Mouse (Mus musculus) neural tube, embryonic 14.5 days (tissue): ENCODE measurements around the gene Kcnk4. TPM values are rescaled to one million over a fixed set of nuclear protein-coding genes. Genes with fewer than 3 reads are reported as not detected.

ENCODE experiments used
- ATAC-seq: fragments of 200-750 bp; cut with Nextera tagmentation; 2 replicates; pipeline ENCODE4 v1.8.0; 2017; ENCODE audit warnings: low read depth, mild to moderate bottlenecking, moderate TSS enrichment, moderate library complexity
- H3K27ac ChIP-seq: fragments of 300-500 bp; sonication (generic); 2 replicates; pipeline ENCODE4 v1.5.1; 2014; ENCODE audit warnings: low read depth, mild to moderate bottlenecking, control low read depth, low read length, moderate library complexity, mixed read lengths
- H3K27me3 ChIP-seq: fragments of 300-500 bp; sonication (generic); 2 replicates; pipeline ENCODE4 v1.6.1; 2014; ENCODE audit warnings: low read length; ENCODE audit not compliant: control insufficient read depth, insufficient read depth
- H3K36me3 ChIP-seq: fragments of 300-500 bp; sonication (generic); 2 replicates; pipeline ENCODE4 v1.6.1; 2014; ENCODE audit warnings: low read length, mixed read lengths; ENCODE audit not compliant: control insufficient read depth, insufficient read depth
- H3K4me1 ChIP-seq: fragments of 300-500 bp; sonication (generic); 2 replicates; pipeline ENCODE4 v1.6.1; 2014; ENCODE audit warnings: low read length; ENCODE audit not compliant: control insufficient read depth, insufficient read depth
- H3K4me2 ChIP-seq: fragments of 300-500 bp; sonication (generic); 2 replicates; pipeline ENCODE4 v1.6.1; 2014; ENCODE audit warnings: mild to moderate bottlenecking, low read depth, low read length, control low read depth
- H3K4me3 ChIP-seq: fragments of 300-500 bp; sonication (generic); 2 replicates; pipeline ENCODE4 v1.5.1; 2014; ENCODE audit warnings: low read depth, low read length, control low read depth, mixed read lengths
- H3K9ac ChIP-seq: fragments of 300-500 bp; sonication (generic); replicated peaks from 2 replicates; pipeline ENCODE4 v1.6.1; 2014; ENCODE audit warnings: low read depth, mild to moderate bottlenecking, control low read depth, low read length, mixed read lengths
- H3K9me3 ChIP-seq: fragments of 300-500 bp; sonication (generic); 2 replicates; pipeline ENCODE4 v1.6.1; 2016; ENCODE audit warnings: low read length; ENCODE audit not compliant: control insufficient read depth
- WGBS: fragments of 180-500 bp; shearing (Covaris S2); extraction: QIAGEN DNeasy Blood & Tissue Kit; methylation state at CpG from one replicate; pipeline ENCODE4 v1.1.7; 2014; 5-methylcytosine and 5-hydroxymethylcytosine counted together
- microRNA-seq: library from miRNA; unstranded; fragments of <30 nt; microRNA quantifications from one replicate; pipeline ENCODE4, GENCODE M21; 2016
- polyA plus RNA-seq: library from polyadenylated mRNA; unstranded; fragments of >200 nt; fragmentation: Nextera tagmentation; extraction: Ambion mirVana; gene quantifications from 2 replicates; pipeline ENCODE4 v1.2.1, GENCODE M21; 2014

The Kcnk4 gene
- polyA plus RNA-seq, 1 experiment from 2014 or later: 9.9 TPM

DNA sequence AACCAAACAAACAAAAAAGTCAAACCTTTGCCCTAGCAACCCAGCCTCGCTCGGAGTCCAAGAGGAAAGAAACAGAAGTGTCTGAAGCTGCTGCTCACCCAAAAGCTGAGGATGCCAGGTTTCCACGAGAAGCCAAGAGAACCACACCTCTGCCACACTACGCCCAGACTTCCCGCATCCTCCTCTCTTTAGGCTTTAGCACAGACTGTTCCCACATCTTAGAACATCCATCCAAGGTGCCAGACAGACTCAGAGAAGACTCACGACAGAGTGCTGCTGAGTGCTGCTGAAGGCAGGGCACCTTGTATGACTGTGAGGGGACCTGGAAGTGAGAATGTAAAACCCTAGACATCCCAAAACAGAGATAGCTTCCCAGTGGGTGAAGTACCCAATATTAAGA, 58.5 kb downstream of the Kcnk4 start:
- peaks cover 3% of the 10 kb centered on the region; the same call in 1 of the 2 replicates for H3K9me3 ChIP-seq
- no peak overlapping the region for H3K4me2 ChIP-seq
- no peak overlapping the region for H3K9ac ChIP-seq
- ATAC-seq: no peak
- no peaks in the 10 kb centered on the region for H3K27me3 ChIP-seq
- no peak overlapping the region for H3K4me3 ChIP-seq
- no peaks in the 10 kb centered on the region for H3K4me1 ChIP-seq
- H3K36me3 ChIP-seq: no peaks in the 10 kb centered on the region
- 88% methylated on average over 6 of the region's 6 CpGs for WGBS
- no peak overlapping the region for H3K27ac ChIP-seq

- Histone ChIP-seq H3K4me2 (no peak overlapping the region), H3K9ac (no peak overlapping the region), H3K27me3 (no peaks in the 10 kb centered on the region), H3K9me3 (no peaks in the 10 kb centered on the region), H3K36me3 (no peaks in the 10 kb centered on the region), H3K4me3 (no peak overlapping the region), H3K4me1 (no peaks in the 10 kb centered on the region), H3K27ac (no peak overlapping the region)
- no peak for ATAC-seq
- 85% methylated on average over 1 of the region's 1 CpGs for WGBS
These were observed 60.1 kb downstream of the Kcnk4 start for GRCm38 (mm10) chr19:6874257-6874656.

Small RNA genes lying within 50 kb of the gene (microRNA-seq; reads per million reads assigned to microRNA genes)
- 0.85 reads per million for gene Mir6990

Other genes starting within 250 kb of the Kcnk4 start
- gene Rps6ka4, start 93.9 kb downstream of the Kcnk4 start, polyA plus RNA-seq: 9.6 and 10.4 TPM in 2 replicates
- gene Ccdc88b, start 76.3 kb downstream of the Kcnk4 start, polyA plus RNA-seq: 0.32 TPM in 2 replicates
- gene Trmt112, start 24.8 kb downstream of the Kcnk4 start, polyA plus RNA-seq: 104 and 106 TPM in 2 replicates
- gene Prdx5, start 24.4 kb downstream of the Kcnk4 start, polyA plus RNA-seq: 240 and 272 TPM in 2 replicates
- 6.9 and 8.4 TPM in 2 replicates for gene Esrra, start 12.7 kb downstream of the Kcnk4 start, polyA plus RNA-seq
- 0.94 and 5.6 TPM in 2 replicates for gene Catsperz, start 9.1 kb downstream of the Kcnk4 start, polyA plus RNA-seq
- 87.4 and 87.8 TPM in 2 replicates for gene Bad, start 7.3 kb upstream of the Kcnk4 start, polyA plus RNA-seq
- gene Gpr137, start 8.0 kb upstream of the Kcnk4 start, polyA plus RNA-seq: 57.3 and 59.6 TPM in 2 replicates
- 140 and 162 TPM in 2 replicates for gene Ppp1r14b, start 40.5 kb upstream of the Kcnk4 start, polyA plus RNA-seq
- gene Plcb3, start 42.0 kb upstream of the Kcnk4 start, polyA plus RNA-seq: 7.6 and 17.6 TPM in 2 replicates
- gene Fkbp2, start 46.0 kb upstream of the Kcnk4 start, polyA plus RNA-seq: 93.0 and 119 TPM in 2 replicates
- 52.0 and 60.9 TPM in 2 replicates for gene Vegfb, start 53.1 kb upstream of the Kcnk4 start, polyA plus RNA-seq
- gene Dnajc4, start 58.1 kb upstream of the Kcnk4 start, polyA plus RNA-seq: 23.7 and 28.5 TPM in 2 replicates
- gene Nudt22, start 61.6 kb upstream of the Kcnk4 start, polyA plus RNA-seq: 22.0 and 22.6 TPM in 2 replicates
- gene Trpt1, start 61.6 kb upstream of the Kcnk4 start, polyA plus RNA-seq: 22.2 and 29.8 TPM in 2 replicates
- gene Fermt3, start 85.0 kb upstream of the Kcnk4 start, polyA plus RNA-seq: 1.9 and 4.9 TPM in 2 replicates
- gene Stip1, start 105.5 kb upstream of the Kcnk4 start, polyA plus RNA-seq: 207 and 215 TPM in 2 replicates
- gene Macrod1, start 122.3 kb upstream of the Kcnk4 start, polyA plus RNA-seq: 4.7 and 5.6 TPM in 2 replicates
- 11.0 and 13.3 TPM in 2 replicates for gene Flrt1, start 171.2 kb upstream of the Kcnk4 start, polyA plus RNA-seq